Mouse (Mus musculus) limb, embryonic 11.5 days (tissue): ENCODE measurements around the gene Pard6a. TPM values are rescaled to one million over a fixed set of nuclear protein-coding genes. Genes with fewer than 3 reads are reported as not detected.

ENCODE experiments used
- ATAC-seq: fragments of 200-750 bp; cut with Nextera tagmentation; 2 replicates; pipeline ENCODE4 v1.8.0; 2017; ENCODE audit warnings: low read depth; ENCODE audit not compliant: insufficient number of reproducible peaks, low FRiP score, low TSS enrichment
- DNase-seq: peaks from one replicate; pipeline ENCODE4 v3.0.0-alpha.2; 2015; ENCODE audit warnings: low spot score
- H3K27ac ChIP-seq: fragments of 300-500 bp; sonication (generic); replicated peaks from 2 replicates; pipeline ENCODE4 v1.5.1; 2014; ENCODE audit warnings: low read depth, mild to moderate bottlenecking, low read length
- H3K27me3 ChIP-seq: fragments of 300-500 bp; sonication (generic); 2 replicates; pipeline ENCODE4 v1.6.1; 2014; ENCODE audit warnings: mild to moderate bottlenecking, low read length, mixed read lengths; ENCODE audit not compliant: control insufficient read depth, insufficient read depth
- H3K36me3 ChIP-seq: fragments of 300-500 bp; sonication (generic); 2 replicates; pipeline ENCODE4 v1.6.1; 2014; ENCODE audit warnings: mild to moderate bottlenecking, low read length, moderate library complexity, mixed read lengths; ENCODE audit not compliant: control insufficient read depth, insufficient read depth
- H3K4me1 ChIP-seq: fragments of 300-500 bp; sonication (generic); 2 replicates; pipeline ENCODE4 v1.6.1; 2014; ENCODE audit warnings: low read length, mixed read lengths; ENCODE audit not compliant: control insufficient read depth, insufficient read depth
- H3K4me2 ChIP-seq: fragments of 300-500 bp; sonication (generic); 2 replicates; pipeline ENCODE4 v1.6.1; 2014; ENCODE audit warnings: low read depth, mild to moderate bottlenecking, moderate library complexity; ENCODE audit not compliant: severe bottlenecking
- H3K4me3 ChIP-seq: fragments of 300-500 bp; sonication (generic); 2 replicates; pipeline ENCODE4 v1.5.1; 2014; ENCODE audit warnings: low read depth, low read length
- H3K9ac ChIP-seq: fragments of 300-500 bp; sonication (generic); 2 replicates; pipeline ENCODE4 v1.6.1; 2014; ENCODE audit warnings: mild to moderate bottlenecking, low read length
- H3K9me3 ChIP-seq: fragments of 300-500 bp; sonication (generic); 2 replicates; pipeline ENCODE4 v1.6.1; 2016; ENCODE audit warnings: low read length; ENCODE audit not compliant: control insufficient read depth
- WGBS: fragments of 180-500 bp; shearing (Covaris S2); extraction: QIAGEN DNeasy Blood & Tissue Kit; methylation state at CpG from one replicate; pipeline ENCODE4 v1.1.7; 2014; 5-methylcytosine and 5-hydroxymethylcytosine counted together
- polyA plus RNA-seq: library from polyadenylated mRNA; unstranded; fragments of >200 nt; fragmentation: Nextera tagmentation; extraction: Ambion mirVana; gene quantifications from 2 replicates; pipeline ENCODE4 v1.2.1, GENCODE M21; 2014

Pard6a gene
- polyA plus RNA-seq, 1 experiment from 2014 or later, result 14.6 TPM

- Histone ChIP-seq H3K4me1 (peaks cover 6% of the 10 kb centered on the region; the same call in 1 of the 2 replicates), H3K4me3 (no peak overlapping the region), H3K4me2 (no peak overlapping the region), H3K9ac (no peak overlapping the region), H3K27ac (no peak overlapping the region), H3K27me3 (0 out of 2 replicates have a peak, but pooled peaks cover 3% of the 10 kb centered on the region), H3K9me3 (no peaks in the 10 kb centered on the region), H3K36me3 (peaks cover 8% of the 10 kb centered on the region; the same call in 1 of the 2 replicates)
- DNase-seq (no peak), ATAC-seq (no peak)
- WGBS, result 83% methylated on average over 30 of the region's 30 CpGs
Observed at GRCm38 (mm10) chr8:105695080-105695780, 5.7 kb upstream of the Pard6a start.

- ATAC-seq (no peak), DNase-seq (no peak)
- H3K4me2 ChIP-seq, result no peak overlapping the region
- no peaks in the 10 kb centered on the region for H3K9me3 ChIP-seq
- H3K9ac ChIP-seq, result no peak overlapping the region
- peaks cover 8% of the 10 kb centered on the region; the same call in 1 of the 2 replicates for H3K36me3 ChIP-seq
- 0 out of 2 replicates have a peak, but pooled peaks cover 3% of the 10 kb centered on the region for H3K27me3 ChIP-seq
- peaks cover 10% of the 10 kb centered on the region; the same call in 1 of the 2 replicates for H3K4me1 ChIP-seq
- WGBS, result 90% methylated on average over 17 of the region's 17 CpGs
- H3K4me3 ChIP-seq, result no peak overlapping the region
- no peak overlapping the region for H3K27ac ChIP-seq
Observed at GRCm38 (mm10) chr8:105697196-105697780, 3.7 kb upstream of the Pard6a start.

- Histone ChIP-seq H3K4me3 (no peak overlapping the region), H3K36me3 (peaks cover 8% of the 10 kb centered on the region; the same call in 1 of the 2 replicates)
- WGBS, result 87% methylated on average over 5 of the region's 5 CpGs
Observed at GRCm38 (mm10) chr8:105698734-105699133, 2.2 kb upstream of the Pard6a start.

GRCm38 (mm10) chr8:105699488-105700215 lies 1.3 kb upstream of the Pard6a start:
- H3K27me3 ChIP-seq, result 0 out of 2 replicates have a peak, but pooled peaks cover 3% of the 10 kb centered on the region
- DNase-seq (no peak), ATAC-seq (no peak)
- no peak overlapping the region for H3K27ac ChIP-seq
- WGBS, result 93% methylated on average over 11 of the region's 11 CpGs
- H3K4me1 ChIP-seq, result peaks cover 10% of the 10 kb centered on the region; the same call in 1 of the 2 replicates
- H3K9me3 ChIP-seq, result no peaks in the 10 kb centered on the region
- H3K4me3 ChIP-seq, result peak overlapping the region; percentile 46
- H3K9ac ChIP-seq, result no peak overlapping the region
- peaks cover 8% of the 10 kb centered on the region; the same call in 1 of the 2 replicates for H3K36me3 ChIP-seq
- peak overlapping the region; percentile 74 for H3K4me2 ChIP-seq

More at GRCm38 (mm10) chr8:105698734-105699133, 2.2 kb upstream of the Pard6a start:
- Histone ChIP-seq H3K27me3 (0 out of 2 replicates have a peak, but pooled peaks cover 3% of the 10 kb centered on the region), H3K9ac (no peak overlapping the region), H3K9me3 (no peaks in the 10 kb centered on the region), H3K4me1 (peaks cover 10% of the 10 kb centered on the region; the same call in 1 of the 2 replicates), H3K27ac (no peak overlapping the region), H3K4me2 (no peak overlapping the region)
- ATAC-seq, result no peak
- no peak for DNase-seq

GRCm38 (mm10) chr8:105700566-105700965 lies 382 bp upstream of the Pard6a start:
- H3K27me3 ChIP-seq, result 0 out of 2 replicates have a peak, but pooled peaks cover under 1% of the 10 kb centered on the region
- H3K4me2 ChIP-seq, result peak overlapping the region; percentile 74
- no peaks in the 10 kb centered on the region for H3K9me3 ChIP-seq
- H3K27ac ChIP-seq, result peak overlapping the region; percentile 60; the same call in 1 of the 2 replicates
- peaks cover 10% of the 10 kb centered on the region for H3K36me3 ChIP-seq
- 0% methylated on average over 21 of the region's 21 CpGs for WGBS
- peaks cover 10% of the 10 kb centered on the region; the same call in 1 of the 2 replicates for H3K4me1 ChIP-seq
- H3K9ac ChIP-seq, result peak overlapping the region; percentile 8
- ATAC-seq (peak; percentile 26), DNase-seq (no peak)
- H3K4me3 ChIP-seq, result peak overlapping the region; percentile 46

- H3K9ac ChIP-seq, result peak overlapping the region; percentile 39
- H3K9me3 ChIP-seq, result no peaks in the 10 kb centered on the region
- H3K27me3 ChIP-seq, result no peaks in the 10 kb centered on the region
- no peak for ATAC-seq
- WGBS, result 44% methylated on average over 18 of the region's 18 CpGs
- peak overlapping the region; percentile 70 for H3K4me2 ChIP-seq
- DNase-seq, result no peak
- peaks cover 10% of the 10 kb centered on the region for H3K36me3 ChIP-seq
- peak overlapping the region; percentile 46 for H3K4me3 ChIP-seq
- H3K4me1 ChIP-seq, result peaks cover 15% of the 10 kb centered on the region
- no peak overlapping the region; the same call in 1 of the 2 replicates for H3K27ac ChIP-seq
Observed at GRCm38 (mm10) chr8:105702001-105702401, 1.1 kb downstream of the Pard6a start.

- H3K27ac ChIP-seq, result no peak overlapping the region
- ATAC-seq, result no peak
- H3K9ac ChIP-seq, result no peak overlapping the region
- H3K4me3 ChIP-seq, result 0 out of 2 replicates have a peak overlapping the region, but pooled peaks have one; percentile 6
- no peaks in the 10 kb centered on the region for H3K9me3 ChIP-seq
- H3K27me3 ChIP-seq, result no peaks in the 10 kb centered on the region
- 93% methylated on average over 24 of the region's 24 CpGs for whole genome bisulfite sequencing
- H3K36me3 ChIP-seq, result peaks cover 9% of the 10 kb centered on the region
- peaks cover 15% of the 10 kb centered on the region for H3K4me1 ChIP-seq
- DNase-seq, result no peak
- H3K4me2 ChIP-seq, result no peak overlapping the region
Observed at GRCm38 (mm10) chr8:105702731-105703415, 1.9 kb downstream of the Pard6a start.
